Mouse (Mus musculus): Measurements from ENCODE around the gene Fbxl16. TPM values are rescaled to one million over a fixed set of nuclear protein-coding genes. Genes with fewer than 3 reads are reported as not detected.
"Not testable (repeated sequence)": the region's sequence is repeated elsewhere in the genome, so short reads cannot be mapped to it uniquely, and the experiment has no call there.

Gene Fbxl16
- polyA plus RNA-seq, 1 experiment from 2014 or later: 0.75 TPM

- peaks cover 9% of the 10 kb centered on the region for H3K4me1 ChIP-seq (ENCODE audit: control insufficient read depth, insufficient read depth, low read length)
- H3K27ac ChIP-seq (ENCODE audit: low read length): no peak overlapping the region
- peak; percentile 80 for ATAC-seq (replicated peaks; ENCODE audit: extremely low read depth, insufficient read depth, low FRiP score)
- H3K4me2 ChIP-seq (ENCODE audit: low read depth, low read length): no peak overlapping the region
- no peaks in the 10 kb centered on the region for H3K36me3 ChIP-seq (ENCODE audit: control insufficient read depth, insufficient read depth)
- H3K9ac ChIP-seq (ENCODE audit: low read length): no peak overlapping the region; the same call in 1 of the 2 replicates
- H3K4me3 ChIP-seq (ENCODE audit: low read length): no peak overlapping the region
- no peaks in the 10 kb centered on the region for H3K9me3 ChIP-seq (replicated peaks; ENCODE audit: control insufficient read depth, low read length)
- H3K27me3 ChIP-seq (ENCODE audit: control insufficient read depth, insufficient read depth, low read length): peaks cover 8% of the 10 kb centered on the region
- WGBS: 6% methylated on average over 10 of the region's 10 CpGs
These were observed 5.9 kb upstream of the Fbxl16 start for GRCm38 (mm10) chr17:25802825-25803517.

GRCm38 (mm10) chr17:25806507-25806906, 2.4 kb upstream of the Fbxl16 start:
- no peak overlapping the region for H3K9ac ChIP-seq (ENCODE audit: low read length)
- no peak for ATAC-seq (replicated peaks; ENCODE audit: extremely low read depth, insufficient read depth, low FRiP score)
- no peak overlapping the region for H3K27ac ChIP-seq (ENCODE audit: low read length)
- H3K27me3 ChIP-seq (ENCODE audit: control insufficient read depth, insufficient read depth, low read length): peaks cover 39% of the 10 kb centered on the region
- WGBS: 86% methylated on average over 4 of the region's 4 CpGs
- H3K4me3 ChIP-seq (ENCODE audit: low read length): no peak overlapping the region
- peaks cover 19% of the 10 kb centered on the region for H3K4me1 ChIP-seq (ENCODE audit: control insufficient read depth, insufficient read depth, low read length)
- no peaks in the 10 kb centered on the region for H3K9me3 ChIP-seq (replicated peaks; ENCODE audit: control insufficient read depth, low read length)
- H3K36me3 ChIP-seq (ENCODE audit: control insufficient read depth, insufficient read depth): no peaks in the 10 kb centered on the region
- H3K4me2 ChIP-seq (ENCODE audit: low read depth, low read length): no peak overlapping the region

GRCm38 (mm10) chr17:25807452-25807851, 1.4 kb upstream of the Fbxl16 start:
- H3K4me3 ChIP-seq (ENCODE audit: low read length); H3K4me2 ChIP-seq (ENCODE audit: low read depth, low read length); H3K9me3 ChIP-seq (replicated peaks; ENCODE audit: control insufficient read depth, low read length); H3K36me3 ChIP-seq (ENCODE audit: control insufficient read depth, insufficient read depth); ATAC-seq (replicated peaks; ENCODE audit: extremely low read depth, insufficient read depth, low FRiP score); H3K9ac ChIP-seq (ENCODE audit: low read length); H3K27ac ChIP-seq (ENCODE audit: low read length): not testable (repeated sequence)
- Histone ChIP-seq H3K27me3 (ENCODE audit: control insufficient read depth, insufficient read depth, low read length) (peaks cover 48% of the 10 kb centered on the region), H3K4me1 (ENCODE audit: control insufficient read depth, insufficient read depth, low read length) (peaks cover 19% of the 10 kb centered on the region)
- 41% methylated on average over 2 of the region's 2 CpGs for WGBS

- H3K4me1 ChIP-seq (ENCODE audit: control insufficient read depth, insufficient read depth, low read length): peaks cover 14% of the 10 kb centered on the region
- H3K9me3 ChIP-seq (replicated peaks; ENCODE audit: control insufficient read depth, low read length): no peaks in the 10 kb centered on the region
- H3K36me3 ChIP-seq (ENCODE audit: control insufficient read depth, insufficient read depth): no peaks in the 10 kb centered on the region
- H3K4me2 ChIP-seq (ENCODE audit: low read depth, low read length): no peak overlapping the region; the same call in 1 of the 2 replicates
- H3K27ac ChIP-seq (ENCODE audit: low read length): no peak overlapping the region
- H3K4me3 ChIP-seq (ENCODE audit: low read length): peak overlapping the region; percentile 70; the same call in 1 of the 2 replicates
- 27% methylated on average over 5 of the region's 5 CpGs for WGBS
- ATAC-seq (replicated peaks; ENCODE audit: extremely low read depth, insufficient read depth, low FRiP score): no peak
- no peak overlapping the region for H3K9ac ChIP-seq (ENCODE audit: low read length)
- H3K27me3 ChIP-seq (ENCODE audit: control insufficient read depth, insufficient read depth, low read length): peaks cover 54% of the 10 kb centered on the region
These were observed 857 bp upstream of the Fbxl16 start for GRCm38 (mm10) chr17:25808028-25808427.

GRCm38 (mm10) chr17:25809606-25810340, 888 bp downstream of the Fbxl16 start:
- Histone ChIP-seq H3K9ac (ENCODE audit: low read length) (peak overlapping the region; percentile 67), H3K9me3 (replicated peaks; ENCODE audit: control insufficient read depth, low read length) (no peaks in the 10 kb centered on the region), H3K27ac (ENCODE audit: low read length) (no peak overlapping the region), H3K4me2 (ENCODE audit: low read depth, low read length) (peak overlapping the region; percentile 98), H3K4me1 (ENCODE audit: control insufficient read depth, insufficient read depth, low read length) (peaks cover 12% of the 10 kb centered on the region), H3K36me3 (ENCODE audit: control insufficient read depth, insufficient read depth) (no peaks in the 10 kb centered on the region), H3K4me3 (ENCODE audit: low read length) (peak overlapping the region; percentile 70), H3K27me3 (ENCODE audit: control insufficient read depth, insufficient read depth, low read length) (peaks cover 55% of the 10 kb centered on the region)
- 7% methylated on average over 24 of the region's 25 CpGs for WGBS
- no peak for ATAC-seq (replicated peaks; ENCODE audit: extremely low read depth, insufficient read depth, low FRiP score)

GRCm38 (mm10) chr17:25810890-25811289, 2.0 kb downstream of the Fbxl16 start:
- 62% methylated on average over 4 of the region's 4 CpGs for WGBS
- no peak for ATAC-seq (replicated peaks; ENCODE audit: extremely low read depth, insufficient read depth, low FRiP score)
- Histone ChIP-seq H3K27ac (ENCODE audit: low read length) (no peak overlapping the region), H3K9me3 (replicated peaks; ENCODE audit: control insufficient read depth, low read length) (no peaks in the 10 kb centered on the region), H3K27me3 (ENCODE audit: control insufficient read depth, insufficient read depth, low read length) (peaks cover 55% of the 10 kb centered on the region), H3K36me3 (ENCODE audit: control insufficient read depth, insufficient read depth) (no peaks in the 10 kb centered on the region), H3K4me2 (ENCODE audit: low read depth, low read length) (no peak overlapping the region), H3K4me3 (ENCODE audit: low read length) (no peak overlapping the region), H3K9ac (ENCODE audit: low read length) (no peak overlapping the region), H3K4me1 (ENCODE audit: control insufficient read depth, insufficient read depth, low read length) (peaks cover 12% of the 10 kb centered on the region)

GRCm38 (mm10) chr17:25813471-25813870, 4.6 kb downstream of the Fbxl16 start:
- H3K9me3 ChIP-seq (replicated peaks; ENCODE audit: control insufficient read depth, low read length): no peaks in the 10 kb centered on the region
- H3K27me3 ChIP-seq (ENCODE audit: control insufficient read depth, insufficient read depth, low read length): peaks cover 57% of the 10 kb centered on the region
- no peaks in the 10 kb centered on the region for H3K36me3 ChIP-seq (ENCODE audit: control insufficient read depth, insufficient read depth)
- H3K4me3 ChIP-seq (ENCODE audit: low read length): no peak overlapping the region
- H3K4me1 ChIP-seq (ENCODE audit: control insufficient read depth, insufficient read depth, low read length): peaks cover 11% of the 10 kb centered on the region
- WGBS: 1% methylated on average over 20 of the region's 20 CpGs
- H3K27ac ChIP-seq (ENCODE audit: low read length): no peak overlapping the region
- no peak overlapping the region for H3K9ac ChIP-seq (ENCODE audit: low read length)
- H3K4me2 ChIP-seq (ENCODE audit: low read depth, low read length): no peak overlapping the region
- 0 out of 2 replicates have a peak, but pooled peaks have one; percentile 8 for ATAC-seq (replicated peaks; ENCODE audit: extremely low read depth, insufficient read depth, low FRiP score)

GRCm38 (mm10) chr17:25817662-25818061, 8.8 kb downstream of the Fbxl16 start:
- Histone ChIP-seq H3K4me3 (ENCODE audit: low read length) (no peak overlapping the region), H3K27me3 (ENCODE audit: control insufficient read depth, insufficient read depth, low read length) (peaks cover 48% of the 10 kb centered on the region), H3K4me2 (ENCODE audit: low read depth, low read length) (no peak overlapping the region), H3K9me3 (replicated peaks; ENCODE audit: control insufficient read depth, low read length) (no peaks in the 10 kb centered on the region), H3K4me1 (ENCODE audit: control insufficient read depth, insufficient read depth, low read length) (peaks cover 2% of the 10 kb centered on the region; the same call in 1 of the 2 replicates), H3K9ac (ENCODE audit: low read length) (no peak overlapping the region), H3K36me3 (ENCODE audit: control insufficient read depth, insufficient read depth) (no peaks in the 10 kb centered on the region), H3K27ac (ENCODE audit: low read length) (no peak overlapping the region)
- WGBS: 76% methylated on average over 11 of the region's 11 CpGs
- ATAC-seq (replicated peaks; ENCODE audit: extremely low read depth, insufficient read depth, low FRiP score): no peak

Measured in heart, embryonic 16.5 days (tissue).